Mouse (Mus musculus) neural tube, embryonic 15.5 days (tissue): ENCODE measurements around the gene Dbr1. TPM values are rescaled to one million over a fixed set of nuclear protein-coding genes. Genes with fewer than 3 reads are reported as not detected.

Experiments
- ATAC-seq: fragments of 200-750 bp; cut with Nextera tagmentation; 2 replicates; pipeline ENCODE4 v1.8.0; 2017; ENCODE audit warnings: mild to moderate bottlenecking, moderate TSS enrichment, moderate library complexity; ENCODE audit not compliant: low FRiP score
- H3K27ac ChIP-seq: fragments of 300-500 bp; sonication (generic); replicated peaks from 2 replicates; pipeline ENCODE4 v1.5.1; 2015; ENCODE audit warnings: mild to moderate bottlenecking, inconsistent platforms
- H3K27me3 ChIP-seq: fragments of 300-500 bp; sonication (generic); replicated peaks from 2 replicates; pipeline ENCODE4 v1.6.1; 2015; ENCODE audit warnings: inconsistent platforms
- H3K36me3 ChIP-seq: fragments of 300-500 bp; sonication (generic); 2 replicates; pipeline ENCODE4 v1.6.1; 2015; ENCODE audit warnings: inconsistent platforms
- H3K4me1 ChIP-seq: fragments of 300-500 bp; sonication (generic); 2 replicates; pipeline ENCODE4 v1.6.1; 2015; ENCODE audit warnings: inconsistent platforms
- H3K4me2 ChIP-seq: fragments of 300-500 bp; sonication (generic); 2 replicates; pipeline ENCODE4 v1.6.1; 2015; ENCODE audit warnings: inconsistent platforms, mild to moderate bottlenecking, moderate library complexity
- H3K4me3 ChIP-seq: fragments of 300-500 bp; sonication (generic); replicated peaks from 2 replicates; pipeline ENCODE4 v1.5.1; 2015; ENCODE audit warnings: mild to moderate bottlenecking, inconsistent platforms
- H3K9ac ChIP-seq: fragments of 300-500 bp; sonication (generic); replicated peaks from 2 replicates; pipeline ENCODE4 v1.6.1; 2015; ENCODE audit warnings: mild to moderate bottlenecking, inconsistent platforms
- H3K9me3 ChIP-seq: fragments of 300-500 bp; sonication (generic); replicated peaks from 2 replicates; pipeline ENCODE4 v1.6.1; 2016; ENCODE audit warnings: inconsistent platforms
- WGBS: fragments of 180-500 bp; shearing (Covaris S2); methylation state at CpG from one replicate; pipeline ENCODE4 v1.1.7; 2015; ENCODE audit warnings: mixed read lengths; 5-methylcytosine and 5-hydroxymethylcytosine counted together
- polyA plus RNA-seq: library from polyadenylated mRNA; unstranded; fragments of >200 nt; fragmentation: Nextera tagmentation; extraction: Ambion mirVana; gene quantifications from 2 replicates; pipeline ENCODE4 v1.2.1, GENCODE M21; 2015

Gene Dbr1
- polyA plus RNA-seq, 1 experiment from 2014 or later, result 23.2 TPM

- H3K27ac ChIP-seq, result no peak overlapping the region
- no peaks in the 10 kb centered on the region for H3K27me3 ChIP-seq
- no peak overlapping the region for H3K4me2 ChIP-seq
- no peaks in the 10 kb centered on the region for H3K4me1 ChIP-seq
- H3K9ac ChIP-seq, result no peak overlapping the region
- H3K9me3 ChIP-seq, result no peaks in the 10 kb centered on the region
- H3K4me3 ChIP-seq, result no peak overlapping the region
- no peaks in the 10 kb centered on the region for H3K36me3 ChIP-seq
- WGBS, result 88% methylated on average over 1 of the region's 1 CpGs
- ATAC-seq, result no peak
These were observed 46.4 kb downstream of the Dbr1 start for GRCm38 (mm10) chr9:99622034-99622433.

GRCm38 (mm10) chr9:99622966-99623365, 47.4 kb downstream of the Dbr1 start:
- ATAC-seq, result no peak
- H3K4me2 ChIP-seq, result no peak overlapping the region
- H3K4me3 ChIP-seq, result no peak overlapping the region
- H3K9ac ChIP-seq, result no peak overlapping the region
- no peaks in the 10 kb centered on the region for H3K9me3 ChIP-seq
- H3K27ac ChIP-seq, result no peak overlapping the region
- no peaks in the 10 kb centered on the region for H3K27me3 ChIP-seq
- no peaks in the 10 kb centered on the region for H3K4me1 ChIP-seq
- H3K36me3 ChIP-seq, result no peaks in the 10 kb centered on the region
- 57% methylated on average over 2 of the region's 2 CpGs for WGBS

GRCm38 (mm10) chr9:99624117-99624516, 48.5 kb downstream of the Dbr1 start:
- Histone ChIP-seq H3K4me1 (peaks cover 6% of the 10 kb centered on the region), H3K4me3 (no peak overlapping the region), H3K27me3 (no peaks in the 10 kb centered on the region), H3K36me3 (no peaks in the 10 kb centered on the region), H3K4me2 (no peak overlapping the region), H3K27ac (no peak overlapping the region), H3K9ac (no peak overlapping the region), H3K9me3 (no peaks in the 10 kb centered on the region)
- ATAC-seq, result no peak
- 77% methylated on average over 6 of the region's 6 CpGs for WGBS

GRCm38 (mm10) chr9:99628581-99628980, 53.0 kb downstream of the Dbr1 start:
- no peaks in the 10 kb centered on the region for H3K36me3 ChIP-seq
- ATAC-seq, result no peak

GRCm38 (mm10) chr9:99629281-99630011, 53.8 kb downstream of the Dbr1 start, which contains the start of gene Dzip1l:
Gene Dzip1l (plus strand): TSS chr9:99629496.
- H3K4me3 ChIP-seq, result peak within 1 kb of the TSS; percentile 62
- H3K27me3 ChIP-seq, result no peaks in the 10 kb centered on the region
- peaks cover 26% of the 10 kb centered on the region for H3K4me1 ChIP-seq
- peak within 1 kb of the TSS; percentile 71 for H3K9ac ChIP-seq
- peak; percentile 88 for ATAC-seq
- H3K36me3 ChIP-seq, result no peaks in the 10 kb centered on the region
- WGBS, result under 1% methylated on average over 44 of the region's 44 CpGs
- peak within 1 kb of the TSS; percentile 83 for H3K27ac ChIP-seq
- peak within 1 kb of the TSS; percentile 89 for H3K4me2 ChIP-seq
- H3K9me3 ChIP-seq, result no peaks in the 10 kb centered on the region

More at GRCm38 (mm10) chr9:99628581-99628980, 53.0 kb downstream of the Dbr1 start:
- H3K4me1 ChIP-seq, result peaks cover 26% of the 10 kb centered on the region
- 64% methylated on average over 4 of the region's 4 CpGs for WGBS
- H3K4me3 ChIP-seq, result peak overlapping the region; percentile 62
- peak overlapping the region; percentile 83; the same call in 1 of the 2 replicates for H3K27ac ChIP-seq
- no peak overlapping the region for H3K9ac ChIP-seq
- H3K4me2 ChIP-seq, result peak overlapping the region; percentile 89
- no peaks in the 10 kb centered on the region for H3K27me3 ChIP-seq
- H3K9me3 ChIP-seq, result no peaks in the 10 kb centered on the region

GRCm38 (mm10) chr9:99630071-99630470, 54.5 kb downstream of the Dbr1 start:
- peaks cover 26% of the 10 kb centered on the region for H3K4me1 ChIP-seq
- H3K36me3 ChIP-seq, result no peaks in the 10 kb centered on the region
- ATAC-seq, result peak; percentile 4; the same call in 1 of the 2 replicates
- no peaks in the 10 kb centered on the region for H3K27me3 ChIP-seq
- peak overlapping the region; percentile 62 for H3K4me3 ChIP-seq
- H3K9me3 ChIP-seq, result no peaks in the 10 kb centered on the region
- peak overlapping the region; percentile 89 for H3K4me2 ChIP-seq
- WGBS, result 2% methylated on average over 11 of the region's 11 CpGs
- H3K9ac ChIP-seq, result peak overlapping the region; percentile 71
- H3K27ac ChIP-seq, result peak overlapping the region; percentile 83

- Histone ChIP-seq H3K9ac (peak overlapping the region; percentile 71), H3K4me3 (peak overlapping the region; percentile 62), H3K27ac (peak overlapping the region; percentile 83; the same call in 1 of the 2 replicates), H3K36me3 (no peaks in the 10 kb centered on the region), H3K4me1 (peaks cover 26% of the 10 kb centered on the region), H3K9me3 (no peaks in the 10 kb centered on the region), H3K27me3 (no peaks in the 10 kb centered on the region), H3K4me2 (peak overlapping the region; percentile 89)
- no peak for ATAC-seq
- 58% methylated on average over 9 of the region's 9 CpGs for WGBS
These were observed 55.0 kb downstream of the Dbr1 start for GRCm38 (mm10) chr9:99630528-99631125.

GRCm38 (mm10) chr9:99631781-99632180, 56.2 kb downstream of the Dbr1 start:
- Histone ChIP-seq H3K9ac (no peak overlapping the region), H3K4me1 (peaks cover 26% of the 10 kb centered on the region), H3K4me3 (no peak overlapping the region), H3K9me3 (no peaks in the 10 kb centered on the region), H3K27ac (peak overlapping the region; percentile 52), H3K4me2 (peak overlapping the region; percentile 45), H3K36me3 (no peaks in the 10 kb centered on the region), H3K27me3 (no peaks in the 10 kb centered on the region)
- ATAC-seq, result no peak
- WGBS, result 25% methylated on average over 2 of the region's 2 CpGs

- Histone ChIP-seq H3K4me1 (peaks cover 26% of the 10 kb centered on the region), H3K9ac (no peak overlapping the region; the same call in 1 of the 2 replicates)
These were observed 56.7 kb downstream of the Dbr1 start for GRCm38 (mm10) chr9:99632264-99632663.

More at GRCm38 (mm10) chr9:99632264-99632663, 56.7 kb downstream of the Dbr1 start:
- peak overlapping the region; percentile 45 for H3K4me2 ChIP-seq
- WGBS, result 38% methylated on average over 8 of the region's 8 CpGs
- peaks cover 1% of the 10 kb centered on the region; the same call in 1 of the 2 replicates for H3K36me3 ChIP-seq
- no peaks in the 10 kb centered on the region for H3K27me3 ChIP-seq
- ATAC-seq, result no peak
- H3K27ac ChIP-seq, result peak overlapping the region; percentile 52; the same call in 1 of the 2 replicates
- no peaks in the 10 kb centered on the region for H3K9me3 ChIP-seq
- no peak overlapping the region for H3K4me3 ChIP-seq

Other genes with a start within 250 kb of the Dbr1 start
- gene Esyt3, start 217.2 kb upstream of the Dbr1 start, polyA plus RNA-seq, result 0.60 and 0.64 TPM in 2 replicates
- 42.0 and 50.9 TPM in 2 replicates for gene Mras, start 138.4 kb upstream of the Dbr1 start, polyA plus RNA-seq
- 0.13 and 0.29 TPM in 2 replicates for gene Nme9, start 124.3 kb upstream of the Dbr1 start, polyA plus RNA-seq
- 67.1 and 73.8 TPM in 2 replicates for gene Armc8, start 6.9 kb upstream of the Dbr1 start, polyA plus RNA-seq
- not detected in 2 replicates for gene A4gnt, start 36.7 kb downstream of the Dbr1 start, polyA plus RNA-seq
- 8.5 and 9.6 TPM in 2 replicates for gene Dzip1l, start 53.7 kb downstream of the Dbr1 start, polyA plus RNA-seq
- not detected in 2 replicates for gene Cldn18, start 141.5 kb downstream of the Dbr1 start, polyA plus RNA-seq